Mouse (Mus musculus) liver, embryonic 12.5 days (tissue): Measurements from ENCODE around the gene Rnf135. TPM values are rescaled to one million over a fixed set of nuclear protein-coding genes. Genes with fewer than 3 reads are reported as not detected.
A peak's percentile ranks its signal among the peaks of the same experiment; 100 is the strongest.

ENCODE experiments used
- ATAC-seq: fragments of 200-750 bp; cut with Nextera tagmentation; 2 replicates; pipeline ENCODE4 v1.8.0; 2017; ENCODE audit warnings: moderate number of reproducible peaks, mild to moderate bottlenecking, moderate library complexity
- H3K27ac ChIP-seq: fragments of 300-500 bp; sonication (generic); 2 replicates; pipeline ENCODE4 v1.5.1; 2016; ENCODE audit warnings: mild to moderate bottlenecking
- H3K27me3 ChIP-seq: fragments of 300-500 bp; sonication (generic); replicated peaks from 2 replicates; pipeline ENCODE4 v1.6.1; 2016; ENCODE audit warnings: mild to moderate bottlenecking, moderate library complexity
- H3K36me3 ChIP-seq: fragments of 300-500 bp; sonication (generic); 2 replicates; pipeline ENCODE4 v1.6.1; 2016; ENCODE audit warnings: mild to moderate bottlenecking, moderate library complexity
- H3K4me1 ChIP-seq: fragments of 300-500 bp; sonication (generic); 2 replicates; pipeline ENCODE4 v1.6.1; 2016
- H3K4me2 ChIP-seq: fragments of 300-500 bp; sonication (generic); 2 replicates; pipeline ENCODE4 v1.6.1; 2016; ENCODE audit warnings: mild to moderate bottlenecking, moderate library complexity
- H3K4me3 ChIP-seq: fragments of 300-500 bp; sonication (generic); 2 replicates; pipeline ENCODE4 v1.5.1; 2016; ENCODE audit warnings: mild to moderate bottlenecking, moderate library complexity
- H3K9ac ChIP-seq: fragments of 300-500 bp; sonication (generic); 2 replicates; pipeline ENCODE4 v1.6.1; 2016; ENCODE audit warnings: mild to moderate bottlenecking, moderate library complexity
- H3K9me3 ChIP-seq: fragments of 300-500 bp; sonication (generic); replicated peaks from 2 replicates; pipeline ENCODE4 v1.6.1; 2016; ENCODE audit warnings: mild to moderate bottlenecking, moderate library complexity
- WGBS: fragments of 180-500 bp; shearing (Covaris S2); methylation state at CpG from one replicate; pipeline ENCODE4 v1.1.7; 2016; ENCODE audit not compliant: insufficient replicate concordance; 5-methylcytosine and 5-hydroxymethylcytosine counted together
- polyA plus RNA-seq: library from polyadenylated mRNA; unstranded; fragments of >200 nt; fragmentation: Nextera tagmentation; extraction: Ambion mirVana; gene quantifications from 2 replicates; pipeline ENCODE4 v1.2.1, GENCODE M21; 2016

Gene Rnf135
- polyA plus RNA-seq, 1 experiment from 2014 or later, result 4.2 TPM

- H3K36me3 ChIP-seq, result no peaks in the 10 kb centered on the region; the same call in 1 of the 2 replicates
- WGBS, result 60% methylated on average over 2 of the region's 2 CpGs
- H3K9me3 ChIP-seq, result no peaks in the 10 kb centered on the region
- H3K27ac ChIP-seq, result no peak overlapping the region
- H3K27me3 ChIP-seq, result 0 out of 2 replicates have a peak, but pooled peaks cover 4% of the 10 kb centered on the region
- no peak overlapping the region for H3K9ac ChIP-seq
- H3K4me3 ChIP-seq, result no peak overlapping the region
- H3K4me1 ChIP-seq, result no peaks in the 10 kb centered on the region
- no peak for ATAC-seq
- no peak overlapping the region for H3K4me2 ChIP-seq
Measured at GRCm38 (mm10) chr11:80164224-80164623, 19.4 kb upstream of the Rnf135 start.

DNA sequence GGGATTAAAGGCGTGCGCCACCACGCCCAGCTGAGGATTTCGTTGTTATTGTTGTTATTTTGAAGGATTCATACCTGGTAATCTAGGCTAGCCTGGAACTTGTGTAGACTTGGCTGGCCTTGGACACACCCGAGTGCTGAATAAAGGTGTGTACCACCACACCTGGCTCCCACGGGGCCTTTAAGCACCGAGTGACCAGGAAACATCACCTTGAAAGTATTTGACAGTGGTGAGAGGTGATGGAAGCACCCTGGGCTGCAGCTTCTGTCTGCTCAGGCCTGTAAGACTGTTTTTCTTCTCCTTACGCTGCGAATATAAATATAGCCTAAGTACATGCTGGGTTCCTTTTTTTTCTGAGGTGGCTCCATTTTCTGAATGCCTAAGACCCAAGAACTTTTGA lies 15.5 kb upstream of the Rnf135 start:
- Histone ChIP-seq H3K27ac (no peak overlapping the region), H3K9me3 (no peaks in the 10 kb centered on the region), H3K9ac (no peak overlapping the region), H3K36me3 (no peaks in the 10 kb centered on the region; the same call in 1 of the 2 replicates), H3K27me3 (peaks cover 5% of the 10 kb centered on the region; the same call in 1 of the 2 replicates), H3K4me2 (no peak overlapping the region), H3K4me1 (no peaks in the 10 kb centered on the region), H3K4me3 (no peak overlapping the region)
- no peak for ATAC-seq
- 77% methylated on average over 9 of the region's 9 CpGs for WGBS

- no peak for ATAC-seq
- WGBS, result 53% methylated on average over 4 of the region's 4 CpGs
- no peak overlapping the region for H3K4me3 ChIP-seq
- H3K9ac ChIP-seq, result no peak overlapping the region
- H3K4me1 ChIP-seq, result no peaks in the 10 kb centered on the region
- H3K36me3 ChIP-seq, result no peaks in the 10 kb centered on the region; the same call in 1 of the 2 replicates
- H3K27ac ChIP-seq, result no peak overlapping the region
- H3K4me2 ChIP-seq, result no peak overlapping the region
- H3K9me3 ChIP-seq, result no peaks in the 10 kb centered on the region
- peaks cover 7% of the 10 kb centered on the region; the same call in 1 of the 2 replicates for H3K27me3 ChIP-seq
Measured at GRCm38 (mm10) chr11:80168611-80169249, 14.9 kb upstream of the Rnf135 start.

- no peaks in the 10 kb centered on the region; the same call in 1 of the 2 replicates for H3K36me3 ChIP-seq
- no peak overlapping the region for H3K9ac ChIP-seq
- no peak overlapping the region for H3K4me2 ChIP-seq
- no peak overlapping the region for H3K27ac ChIP-seq
- ATAC-seq, result no peak
- H3K27me3 ChIP-seq, result peaks cover 7% of the 10 kb centered on the region; the same call in 1 of the 2 replicates
- no peaks in the 10 kb centered on the region for H3K4me1 ChIP-seq
- 47% methylated on average over 3 of the region's 3 CpGs for WGBS
- H3K9me3 ChIP-seq, result no peaks in the 10 kb centered on the region
- no peak overlapping the region for H3K4me3 ChIP-seq
Measured at GRCm38 (mm10) chr11:80169629-80170028, 14.0 kb upstream of the Rnf135 start.

GRCm38 (mm10) chr11:80170351-80170750 lies 13.3 kb upstream of the Rnf135 start:
- Histone ChIP-seq H3K9ac (no peak overlapping the region), H3K27ac (no peak overlapping the region), H3K4me2 (no peak overlapping the region), H3K9me3 (no peaks in the 10 kb centered on the region), H3K27me3 (peaks cover 5% of the 10 kb centered on the region; the same call in 1 of the 2 replicates), H3K4me3 (no peak overlapping the region), H3K36me3 (no peaks in the 10 kb centered on the region; the same call in 1 of the 2 replicates), H3K4me1 (no peaks in the 10 kb centered on the region)
- WGBS, result 40% methylated on average over 5 of the region's 5 CpGs
- no peak for ATAC-seq

DNA sequence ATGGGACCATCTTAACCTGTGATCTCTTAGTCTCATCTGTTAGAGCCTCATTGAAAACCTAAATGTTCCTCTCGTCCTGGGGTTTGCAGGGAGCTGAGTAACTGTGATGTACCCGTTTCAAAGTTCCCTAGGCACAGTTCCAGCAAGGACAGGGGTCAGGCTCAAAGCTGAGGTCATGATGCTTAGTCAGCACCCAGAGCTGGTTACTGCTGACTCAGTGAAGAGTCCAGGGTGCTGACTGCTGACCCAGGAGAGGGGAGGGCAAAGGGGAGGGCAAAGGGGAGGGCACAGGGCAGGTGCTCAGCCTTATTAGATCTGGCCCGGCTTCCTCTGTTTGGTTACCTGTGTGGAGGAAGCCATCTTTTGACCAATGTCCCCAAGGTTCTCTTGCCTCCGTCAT lies 11.8 kb upstream of the Rnf135 start:
- H3K27ac ChIP-seq, result no peak overlapping the region
- no peak overlapping the region for H3K9ac ChIP-seq
- 0 out of 2 replicates have a peak, but pooled peaks cover under 1% of the 10 kb centered on the region for H3K4me1 ChIP-seq
- ATAC-seq, result peak; percentile 53
- no peak overlapping the region for H3K4me3 ChIP-seq
- 53% methylated on average over 4 of the region's 4 CpGs for WGBS
- H3K4me2 ChIP-seq, result no peak overlapping the region
- H3K9me3 ChIP-seq, result no peaks in the 10 kb centered on the region
- H3K36me3 ChIP-seq, result no peaks in the 10 kb centered on the region
- peaks cover 3% of the 10 kb centered on the region; the same call in 1 of the 2 replicates for H3K27me3 ChIP-seq

GRCm38 (mm10) chr11:80173963-80174670 lies 9.5 kb upstream of the Rnf135 start:
- peaks cover 3% of the 10 kb centered on the region; the same call in 1 of the 2 replicates for H3K27me3 ChIP-seq
- no peaks in the 10 kb centered on the region for H3K9me3 ChIP-seq
- no peak overlapping the region for H3K4me3 ChIP-seq
- H3K27ac ChIP-seq, result no peak overlapping the region
- no peak for ATAC-seq
- 62% methylated on average over 11 of the region's 11 CpGs for WGBS
- no peaks in the 10 kb centered on the region for H3K36me3 ChIP-seq
- 0 out of 2 replicates have a peak, but pooled peaks cover 4% of the 10 kb centered on the region for H3K4me1 ChIP-seq
- H3K4me2 ChIP-seq, result no peak overlapping the region
- no peak overlapping the region for H3K9ac ChIP-seq

- ATAC-seq, result 0 out of 2 replicates have a peak, but pooled peaks have one; percentile 8
- Histone ChIP-seq H3K4me2 (no peak overlapping the region), H3K9me3 (no peaks in the 10 kb centered on the region), H3K27ac (0 out of 2 replicates have a peak overlapping the region, but pooled peaks have one; percentile 5), H3K4me3 (no peak overlapping the region), H3K36me3 (no peaks in the 10 kb centered on the region), H3K4me1 (0 out of 2 replicates have a peak, but pooled peaks cover 4% of the 10 kb centered on the region), H3K9ac (no peak overlapping the region), H3K27me3 (peaks cover 3% of the 10 kb centered on the region; the same call in 1 of the 2 replicates)
- 58% methylated on average over 11 of the region's 11 CpGs for WGBS
Measured at GRCm38 (mm10) chr11:80176911-80177895, 6.4 kb upstream of the Rnf135 start.

- Histone ChIP-seq H3K9ac (no peak overlapping the region), H3K4me2 (no peak overlapping the region), H3K4me3 (no peak overlapping the region), H3K4me1 (peaks cover 4% of the 10 kb centered on the region; the same call in 1 of the 2 replicates), H3K36me3 (no peaks in the 10 kb centered on the region), H3K9me3 (no peaks in the 10 kb centered on the region), H3K27ac (no peak overlapping the region), H3K27me3 (no peaks in the 10 kb centered on the region)
- 71% methylated on average over 8 of the region's 8 CpGs for WGBS
- ATAC-seq, result no peak
Measured at GRCm38 (mm10) chr11:80178316-80178715, 5.3 kb upstream of the Rnf135 start.

- Histone ChIP-seq H3K9me3 (no peaks in the 10 kb centered on the region), H3K27me3 (no peaks in the 10 kb centered on the region), H3K9ac (no peak overlapping the region), H3K27ac (no peak overlapping the region), H3K4me3 (no peak overlapping the region), H3K4me1 (peaks cover 19% of the 10 kb centered on the region), H3K4me2 (no peak overlapping the region), H3K36me3 (0 out of 2 replicates have a peak, but pooled peaks cover 3% of the 10 kb centered on the region)
- WGBS, result 58% methylated on average over 5 of the region's 5 CpGs
- no peak for ATAC-seq
Measured at GRCm38 (mm10) chr11:80181021-80181749, 2.5 kb upstream of the Rnf135 start.
